Mouse (Mus musculus) stomach, postnatal 0 days (tissue): ENCODE data around the gene Tent5a.

ENCODE experiments used
- CTCF ChIP-seq: IDR thresholded peaks from 2 replicates; pipeline ENCODE4 v1.5.1; 2016; ENCODE audit warnings: antibody characterized with exemption, low read depth, mild to moderate bottlenecking, moderate library complexity
- EP300 ChIP-seq: optimal IDR thresholded peaks from 2 replicates; pipeline ENCODE3; 2016; ENCODE audit warnings: antibody characterized with exemption

GRCm38 (mm10) chr9:85303378-85303777, 23.8 kb downstream of the Tent5a start:
- TF ChIP-seq CTCF (no peak), EP300 (no peak)
